Mouse (Mus musculus) embryo, embryonic 11.5 days (tissue): Measurements from ENCODE around the gene Plek2.
A peak's percentile ranks its signal among the peaks of the same experiment; 100 is the strongest.

ENCODE experiments used
- DNase-seq: peaks from one replicate; pipeline ENCODE4 v3.0.0-alpha.2; 2012; ENCODE audit warnings: low read depth, low spot score

Plek2 gene

DNA sequence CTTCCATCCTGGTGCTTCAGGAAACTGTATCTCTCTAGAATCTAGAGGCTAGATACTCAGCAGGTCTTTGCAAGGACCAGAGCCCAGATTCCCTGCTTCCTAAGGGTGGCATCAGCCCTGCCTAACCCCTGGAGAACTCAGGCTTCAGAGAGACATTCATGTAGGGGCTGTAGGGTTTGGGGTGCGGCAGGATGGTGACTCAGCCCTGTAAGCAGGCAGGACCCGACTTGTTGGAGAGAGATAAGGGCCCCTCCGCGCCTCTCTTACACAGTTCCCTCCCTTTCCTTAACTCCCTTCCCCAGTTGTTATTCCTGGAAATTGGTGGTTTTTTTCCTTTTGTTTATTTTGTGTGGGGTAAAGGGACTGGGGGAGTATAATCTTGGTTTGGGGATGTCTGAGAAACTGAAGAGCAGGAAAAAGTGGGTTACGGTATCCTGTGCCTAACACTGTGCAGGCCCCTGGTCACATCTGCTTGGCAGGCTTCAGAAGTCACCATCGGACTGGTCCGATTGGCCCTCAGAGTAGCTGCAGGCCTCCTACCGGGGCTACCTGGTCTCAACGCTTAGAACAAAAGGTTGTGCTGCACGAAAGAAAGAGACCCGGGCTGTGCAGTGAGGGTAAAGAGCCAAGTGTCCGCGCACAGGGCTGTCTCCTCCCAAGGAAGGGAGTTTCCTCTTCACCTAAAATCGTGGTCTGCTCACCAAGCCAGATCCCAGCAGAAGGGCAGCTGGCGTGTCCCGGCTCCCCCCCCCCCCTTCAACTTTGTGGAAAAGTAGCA, 4.1 kb upstream of the Plek2 start:
- no peak for DNase-seq

DNA sequence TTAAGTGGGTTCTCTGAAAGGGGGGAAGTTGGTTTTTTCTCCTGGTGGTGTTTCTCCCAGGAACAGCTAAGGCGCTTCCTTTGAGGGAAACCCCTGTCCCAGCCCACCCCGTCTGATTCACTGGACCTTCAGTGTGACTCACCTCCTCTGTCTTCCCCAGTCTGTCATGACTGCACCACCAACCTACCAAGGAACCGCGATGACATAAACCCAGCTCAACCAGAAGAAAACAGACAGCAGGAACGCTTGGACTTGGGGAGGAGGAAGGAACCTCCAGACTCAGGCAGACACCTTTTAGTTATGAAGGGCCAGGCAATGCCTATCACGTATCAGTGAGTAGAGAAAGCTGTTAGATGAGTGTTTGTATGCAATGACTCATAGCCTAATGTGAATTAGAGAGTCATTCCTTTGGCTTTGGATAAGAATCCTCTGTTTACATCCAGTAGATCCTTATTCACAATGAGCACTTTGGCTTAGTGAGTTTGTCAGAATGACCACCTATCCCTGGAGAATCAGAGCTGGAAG, 1.4 kb upstream of the Plek2 start:
- no peak for DNase-seq

DNA sequence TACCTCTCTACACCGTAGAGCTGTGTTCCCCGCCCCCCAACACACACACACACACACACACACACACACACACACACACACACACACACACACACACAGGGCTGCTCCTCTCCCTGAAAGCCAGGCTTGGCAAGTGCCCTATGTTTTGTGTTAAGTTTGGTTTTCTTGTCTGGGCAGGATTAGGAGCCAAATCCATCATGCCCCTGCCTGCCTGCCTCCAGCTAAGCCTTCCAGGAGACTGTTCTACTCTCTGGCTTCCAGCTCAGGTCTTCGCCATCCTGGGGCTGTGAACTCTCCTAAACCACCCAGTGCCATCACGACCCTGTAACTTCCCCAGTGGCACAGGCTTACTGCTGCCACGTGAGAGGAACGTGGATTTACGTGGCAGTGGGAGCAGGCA, 2.3 kb downstream of the Plek2 start:
- DNase-seq, result no peak

DNA sequence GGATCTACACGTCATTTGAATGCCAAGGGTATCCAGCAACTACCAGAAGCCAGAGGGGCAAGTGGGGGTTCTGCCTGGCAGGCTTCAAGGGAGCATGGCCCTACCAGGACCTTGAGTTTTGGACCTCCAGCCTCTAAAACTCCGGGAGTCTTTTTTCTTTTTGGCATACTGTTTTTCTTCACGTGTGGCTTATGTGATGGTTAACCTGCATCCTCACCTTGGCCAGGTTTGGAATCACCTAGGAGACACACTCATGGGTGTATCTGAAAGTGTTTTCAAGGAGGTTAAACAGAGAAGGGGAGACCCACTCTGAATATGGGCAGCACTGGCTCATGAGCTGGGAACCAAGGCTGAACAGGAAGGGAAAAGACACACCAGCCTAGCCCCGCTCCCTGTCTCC, 3.5 kb downstream of the Plek2 start:
- DNase-seq, result no peak

DNA sequence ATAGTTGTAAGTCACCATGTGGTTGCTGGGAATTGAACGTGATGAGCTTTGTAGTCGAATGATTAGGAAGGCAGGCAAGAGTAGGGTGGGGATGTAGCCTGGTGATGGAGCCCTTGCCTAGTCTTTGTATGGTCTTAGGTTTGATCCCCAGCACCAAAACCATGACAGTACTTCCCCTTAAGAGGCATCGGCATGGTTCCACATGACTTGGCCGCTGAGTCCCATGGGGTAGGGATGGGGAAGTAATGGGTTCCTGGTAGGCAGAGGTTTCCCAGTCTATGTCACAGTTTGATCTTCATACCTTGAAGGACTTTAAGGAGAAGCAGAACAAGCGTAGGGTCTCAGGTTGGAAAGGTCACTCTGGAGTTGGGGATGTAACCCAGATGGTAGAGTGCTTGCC, 5.3 kb downstream of the Plek2 start:
- DNase-seq, result no peak

DNA sequence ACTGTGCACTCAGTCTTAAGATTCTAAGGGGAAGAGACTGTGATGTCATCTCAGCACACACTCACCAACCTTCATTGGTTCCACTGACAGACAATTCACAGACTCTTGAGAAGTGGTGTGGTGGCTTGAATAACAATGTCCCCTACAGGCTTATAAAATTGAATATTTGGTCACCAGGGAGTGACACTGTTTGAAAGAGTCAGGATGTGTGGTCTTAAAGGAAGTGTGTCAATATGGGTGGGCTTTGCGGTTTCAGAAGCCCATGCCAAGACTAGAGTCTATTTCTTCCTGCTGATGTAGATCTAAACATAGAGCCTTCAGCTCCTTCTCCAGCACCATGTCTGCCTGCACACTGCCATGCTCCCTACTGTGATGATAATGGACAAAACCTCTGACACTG, 8.9 kb downstream of the Plek2 start:
- DNase-seq, result no peak

DNA sequence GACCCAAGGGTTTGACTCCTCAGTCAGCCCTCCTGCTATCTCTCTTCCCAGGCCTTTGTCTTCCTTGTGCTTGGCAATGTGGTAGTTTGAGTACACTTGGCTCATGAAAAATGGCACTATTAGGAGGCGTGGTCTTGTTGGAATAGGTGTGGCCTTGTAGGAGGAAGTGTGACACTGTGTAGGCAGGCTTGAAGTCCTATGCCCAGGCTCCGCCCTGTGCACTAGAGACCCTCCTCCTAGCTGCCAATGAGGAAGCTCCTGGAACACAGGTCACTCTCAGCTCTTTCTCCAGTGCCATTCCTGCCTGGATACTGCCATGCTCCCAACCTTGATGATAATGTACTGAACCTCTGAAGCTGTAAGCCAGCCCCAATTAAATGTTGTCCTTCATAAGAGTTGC, 15.6 kb downstream of the Plek2 start:
- DNase-seq, result no peak

DNA sequence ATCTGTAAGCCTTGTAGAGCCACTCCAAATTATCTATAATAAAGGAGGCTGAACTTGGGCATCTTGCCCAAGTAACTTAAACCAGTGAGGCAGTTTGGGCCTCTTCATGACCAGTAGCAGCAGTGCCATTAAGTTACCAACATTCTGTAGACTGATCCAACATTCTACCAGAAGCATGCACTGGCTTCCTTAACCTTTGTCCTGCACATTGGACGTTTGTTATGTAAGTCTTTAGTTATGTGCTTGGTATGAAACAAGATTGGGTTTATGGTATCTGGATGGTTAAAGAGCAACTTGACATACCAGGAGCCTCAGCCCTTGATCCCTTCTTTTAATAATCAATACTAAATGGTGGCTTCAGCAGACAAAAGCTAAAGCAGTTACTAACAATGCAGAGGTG, 16.7 kb downstream of the Plek2 start:
- no peak for DNase-seq

DNA sequence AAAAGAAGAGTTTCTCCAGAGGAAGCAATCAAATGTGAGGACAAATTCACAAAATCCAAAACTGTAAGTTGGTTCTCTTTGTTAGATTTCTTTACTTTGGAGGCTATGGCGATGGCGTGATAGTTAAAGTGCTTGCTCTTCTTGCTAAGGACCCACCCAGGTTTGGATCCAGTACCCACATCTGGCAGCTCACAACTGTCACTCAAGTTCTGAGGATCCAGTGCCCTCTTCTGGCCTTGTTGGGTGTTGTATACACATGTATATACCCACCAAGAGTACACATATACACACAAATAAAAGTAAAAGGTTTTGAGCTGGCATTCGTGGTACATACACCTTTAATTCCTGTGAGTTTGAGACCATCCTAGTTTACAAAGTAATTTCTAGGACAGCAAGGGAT, 32.2 kb downstream of the Plek2 start:
- no peak for DNase-seq

DNA sequence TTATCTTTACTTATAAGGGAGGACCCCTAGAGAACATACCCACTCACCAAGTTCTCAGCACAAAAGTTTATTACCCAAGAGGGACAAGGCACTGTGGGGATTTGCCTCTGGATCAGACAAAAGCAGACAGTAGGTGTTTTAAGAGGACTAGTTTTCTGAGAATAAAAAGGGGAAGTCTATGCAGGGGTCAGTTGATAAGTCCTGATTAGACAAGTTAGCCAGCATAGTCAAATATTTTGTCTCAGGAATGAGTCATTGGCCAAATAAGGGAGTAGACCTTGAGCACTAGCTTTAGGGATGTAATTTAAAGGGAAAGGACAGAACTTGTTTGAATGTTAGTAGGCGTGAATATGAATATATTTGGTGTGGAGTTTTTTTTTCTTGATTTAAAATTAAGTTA, 38.6 kb downstream of the Plek2 start:
- DNase-seq, result no peak

DNA sequence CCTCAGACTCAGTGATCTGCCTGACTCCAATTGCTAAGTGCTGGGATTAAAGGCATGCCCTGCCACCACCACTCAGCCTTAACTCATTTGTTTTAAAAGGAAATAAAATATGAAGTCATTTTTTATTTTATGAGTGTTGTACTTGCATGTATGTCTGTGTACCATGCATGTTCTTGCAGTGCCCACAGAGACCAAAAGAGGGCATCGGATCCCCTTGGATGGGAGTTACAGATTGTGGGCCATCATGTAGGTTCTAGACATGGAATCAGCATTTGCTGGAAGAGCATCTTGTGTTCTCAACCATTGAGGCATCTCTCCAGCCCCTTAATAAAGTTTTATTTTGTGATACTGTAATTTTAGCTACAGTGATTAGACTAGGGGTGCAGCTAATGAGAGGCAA, 41.3 kb downstream of the Plek2 start:
- DNase-seq, result no peak

DNA sequence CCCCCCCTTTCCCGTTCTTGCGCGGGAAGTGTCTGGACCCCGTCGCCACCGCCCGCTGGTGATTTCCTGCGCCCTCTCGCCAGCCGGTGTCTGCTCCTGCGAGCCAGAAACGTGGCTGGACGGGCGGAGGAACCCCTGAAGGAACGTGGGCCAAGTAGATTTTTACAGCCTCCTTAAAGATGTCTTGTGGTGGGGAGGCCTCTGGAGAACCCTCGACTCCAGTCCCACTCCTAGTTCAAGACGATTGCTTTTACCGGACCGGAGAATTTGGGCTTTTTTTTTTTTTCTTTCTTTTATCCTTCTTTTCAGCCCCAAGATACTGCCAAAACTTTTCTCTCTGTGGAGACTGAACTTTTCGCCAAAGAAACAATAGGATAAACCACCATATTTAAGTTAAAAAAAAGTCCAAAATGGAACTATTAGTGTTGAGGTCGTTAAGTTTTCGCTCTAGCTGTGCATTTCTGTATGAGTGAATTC, 44.5 kb downstream of the Plek2 start:
- no peak for DNase-seq

DNA sequence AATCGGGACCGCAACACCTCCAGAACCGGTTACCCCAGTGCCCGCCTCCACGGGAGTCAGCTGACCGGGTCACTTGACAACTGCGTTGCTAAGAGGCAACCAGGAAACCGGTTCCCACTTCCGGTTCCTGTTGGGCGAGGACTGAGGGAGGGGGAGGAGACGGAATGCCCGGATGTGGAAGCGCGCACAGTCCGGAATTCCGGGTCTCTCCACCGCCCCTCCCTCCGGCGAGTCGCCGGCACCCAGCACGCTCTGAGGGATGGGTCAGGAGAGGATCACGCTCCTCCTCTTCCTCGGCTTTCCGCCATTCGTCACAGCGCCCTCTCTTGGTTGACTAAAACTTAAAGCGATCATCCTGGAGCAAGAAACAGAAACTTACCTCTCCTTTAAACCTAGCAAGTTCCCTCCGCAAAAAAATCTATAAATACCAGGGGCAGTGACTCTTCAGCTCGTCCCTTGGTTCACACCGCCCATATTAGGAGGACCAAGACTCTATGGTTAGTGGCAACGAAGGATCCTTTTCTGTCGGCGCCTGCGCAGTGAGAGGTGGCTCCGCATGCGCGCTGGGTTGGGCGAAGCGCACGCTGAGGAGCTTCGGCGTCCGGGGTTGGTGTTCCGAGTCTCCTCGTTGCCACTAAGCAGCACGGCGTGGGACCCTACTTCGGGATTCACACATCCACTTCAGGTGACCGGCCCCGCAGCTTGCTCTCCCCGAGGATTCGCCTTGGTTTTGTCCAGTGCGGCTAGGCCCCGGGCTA, 45.1 kb downstream of the Plek2 start, which contains the start of the genes Atp6v1d and Eif2s1:
TSS of gene Atp6v1d (minus strand) at position 143 of the 758 bp plus-strand sequence.
TSS of gene Eif2s1 (plus strand) at position 324 of the 758 bp plus-strand sequence.
- peak; percentile 98 for DNase-seq

DNA sequence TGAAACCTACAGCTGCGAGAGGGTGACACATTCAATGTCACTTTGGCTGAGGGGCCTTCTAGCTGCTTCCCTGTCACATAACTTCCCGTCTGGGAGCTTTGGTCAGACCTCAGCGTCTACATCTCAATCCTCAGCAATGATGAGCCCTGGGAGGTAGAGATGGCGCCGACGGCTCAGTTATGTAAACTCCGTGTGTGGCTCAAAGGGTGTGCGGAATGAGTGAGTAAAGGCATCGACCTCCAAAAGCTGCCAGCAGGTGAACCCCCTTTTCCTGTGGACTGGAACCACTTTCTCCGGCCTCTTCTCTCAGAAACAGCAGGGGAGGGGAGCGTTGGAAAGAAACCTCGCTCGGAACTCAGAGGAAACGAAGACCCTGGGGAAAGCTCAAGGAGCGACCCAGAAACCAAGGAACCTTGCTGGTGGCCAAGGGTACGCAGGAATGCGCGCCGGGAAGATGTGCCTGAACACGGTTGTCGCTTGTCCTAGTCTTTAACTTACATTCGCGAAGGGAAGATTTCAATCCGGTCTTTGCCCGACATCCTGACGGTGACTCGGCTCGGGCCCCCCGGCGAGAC, 45.8 kb downstream of the Plek2 start:
- DNase-seq, result no peak

DNA sequence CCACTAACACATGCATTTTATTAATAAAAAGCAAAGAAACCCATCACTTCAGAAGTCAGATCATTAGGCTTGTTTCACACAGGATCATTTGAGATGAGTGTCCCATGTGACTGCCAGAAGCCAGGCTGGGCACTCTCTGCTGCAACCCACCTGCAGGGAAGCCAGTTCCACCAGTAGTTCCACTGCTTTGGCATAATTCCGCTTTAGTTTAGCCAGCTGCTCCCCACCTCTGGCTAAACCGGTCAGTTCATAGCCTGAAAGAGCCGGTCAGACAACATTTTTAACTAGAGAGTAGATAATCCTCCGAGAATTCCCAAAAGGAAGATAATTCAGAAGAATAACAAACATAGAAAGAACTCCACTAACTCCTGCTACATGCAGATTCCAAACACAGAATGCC, 58.5 kb downstream of the Plek2 start:
- no peak for DNase-seq

DNA sequence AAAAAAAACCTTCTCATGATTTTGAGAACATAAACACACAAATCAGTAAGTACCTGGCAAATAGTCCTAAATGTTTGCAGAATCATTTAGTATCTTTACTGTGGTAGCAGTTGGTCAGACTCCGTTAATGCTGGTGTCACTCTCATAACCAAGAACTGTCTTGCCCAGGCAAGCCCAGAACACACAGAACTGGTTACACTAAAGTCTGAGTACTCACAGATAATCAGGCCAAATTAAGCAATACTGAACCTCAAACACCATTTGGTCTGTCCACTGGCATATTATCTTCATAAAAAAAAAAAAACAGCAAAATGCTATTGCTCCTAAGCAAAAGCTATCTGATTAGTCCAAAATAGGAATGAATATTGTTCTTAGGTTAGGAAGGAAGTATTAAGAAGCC, 64.3 kb downstream of the Plek2 start:
- DNase-seq, result no peak

DNA sequence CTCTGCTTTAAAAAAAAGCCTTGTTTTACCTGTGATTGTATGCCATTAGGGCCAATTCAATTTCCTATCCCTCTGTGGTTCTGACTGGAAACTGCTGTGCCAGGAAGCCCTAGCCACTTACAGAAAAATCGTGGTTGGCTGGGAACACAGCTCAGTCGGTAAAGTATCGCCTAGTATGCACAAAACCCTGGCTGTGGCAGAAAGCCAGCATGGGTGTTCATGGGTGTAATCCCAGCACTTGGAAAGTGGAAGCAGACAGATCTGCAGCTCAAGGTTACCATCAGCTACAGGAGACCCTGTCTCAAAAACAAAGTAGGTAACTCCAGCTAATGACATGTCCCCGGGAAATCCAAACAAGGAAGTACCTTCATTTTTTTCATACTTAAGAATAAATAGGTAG, 66.9 kb downstream of the Plek2 start:
- DNase-seq, result no peak
